Mouse (Mus musculus) layer of hippocampus, postnatal 10 days (tissue): Measurements from ENCODE around the gene Gm13757. TPM values are rescaled to one million over a fixed set of nuclear protein-coding genes. Genes with fewer than 3 reads are reported as not detected.
"Not testable (repeated sequence)": the region's sequence is repeated elsewhere in the genome, so short reads cannot be mapped to it uniquely, and the experiment has no call there.

ENCODE experiments used
- DNase-seq, 2 experiments: peaks; one replicate each; pipeline ENCODE4 v3.0.0; 2021; ENCODE audit warnings: low spot score in 2 of 2
- long read RNA-seq: library from polyadenylated mRNA; stranded (forward); transcript quantifications from one replicate; pipeline ENCODE4 v2.0.0, GENCODE M21; 2023
- total RNA-seq, 2 experiments: library from RNA; stranded (reverse); gene quantifications; 2 replicates each; pipeline ENCODE4 v1.2.3; 2021

Gene Gm13757
- total RNA-seq: not detected
- long read RNA-seq: 0 reads

DNA sequence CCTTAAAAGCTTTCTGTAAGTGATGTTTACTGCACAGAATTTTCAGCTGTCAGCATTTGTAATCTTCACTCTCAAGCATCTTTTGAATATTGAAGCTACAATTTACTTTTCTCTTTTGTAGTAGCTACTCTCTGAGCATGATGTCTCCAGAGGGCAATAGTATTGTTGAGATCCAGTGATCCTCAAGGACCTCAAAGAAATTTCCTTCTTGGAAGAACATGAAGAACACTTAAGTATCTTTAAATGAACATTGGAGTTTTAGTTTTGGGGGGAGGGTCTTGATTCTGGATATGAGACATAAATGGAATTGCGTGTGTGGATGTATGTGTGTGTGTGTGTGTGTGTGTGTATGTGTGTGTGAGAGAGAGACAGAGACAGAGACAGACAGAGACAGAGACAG is at the start of gene Gm13757:
Gene Gm13757, minus strand, starts transcription at position 101 of the 400 bp plus-strand sequence.
- DNase-seq: no peak

DNA sequence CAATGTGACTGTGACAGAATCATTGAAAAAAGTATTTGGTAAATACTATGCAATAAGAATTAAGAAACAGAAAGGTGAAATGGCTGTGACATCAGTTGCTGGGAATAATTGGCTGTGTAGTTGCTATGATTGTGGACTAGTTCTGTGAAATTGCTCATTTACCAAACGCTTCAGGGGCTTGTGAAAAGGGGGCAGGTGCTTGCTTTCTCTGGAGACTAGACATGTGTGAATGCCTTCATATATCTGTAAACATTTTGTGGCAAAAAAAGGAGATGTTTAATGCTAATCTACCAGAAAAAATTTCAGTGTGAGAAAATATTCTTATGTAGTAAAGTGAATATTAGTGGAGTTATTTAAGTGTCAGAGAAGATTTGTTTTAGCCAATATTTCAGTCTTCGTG is 44.1 kb upstream of the Gm13757 start, which contains the start of gene Olfr1185-ps1:
Gene Olfr1185-ps1, plus strand, starts transcription at position 301 of the 400 bp plus-strand sequence.
- no peak for DNase-seq

DNA sequence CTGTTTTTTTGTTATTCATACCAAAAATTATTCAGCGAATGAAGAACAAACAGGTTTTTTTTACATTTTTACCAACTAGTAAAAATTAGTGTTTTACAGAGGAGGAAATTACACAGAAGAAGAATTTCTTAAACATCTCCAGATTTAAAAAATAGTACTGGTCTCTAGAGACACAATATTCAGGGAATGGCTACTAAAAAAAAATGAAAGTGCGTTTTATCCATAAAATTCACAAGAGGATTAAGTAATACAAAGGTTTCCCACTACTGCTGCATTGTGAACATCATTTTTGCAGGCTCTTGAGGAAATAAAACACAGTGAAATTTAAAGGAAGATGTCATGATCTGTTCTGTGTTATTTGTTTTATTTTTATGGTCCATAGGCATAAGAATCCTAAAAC is 34.4 kb upstream of the Gm13757 start, which contains the start of gene Olfr1184:
Gene Olfr1184, plus strand, starts transcription at position 301 of the 400 bp plus-strand sequence.
- no peak for DNase-seq

DNA sequence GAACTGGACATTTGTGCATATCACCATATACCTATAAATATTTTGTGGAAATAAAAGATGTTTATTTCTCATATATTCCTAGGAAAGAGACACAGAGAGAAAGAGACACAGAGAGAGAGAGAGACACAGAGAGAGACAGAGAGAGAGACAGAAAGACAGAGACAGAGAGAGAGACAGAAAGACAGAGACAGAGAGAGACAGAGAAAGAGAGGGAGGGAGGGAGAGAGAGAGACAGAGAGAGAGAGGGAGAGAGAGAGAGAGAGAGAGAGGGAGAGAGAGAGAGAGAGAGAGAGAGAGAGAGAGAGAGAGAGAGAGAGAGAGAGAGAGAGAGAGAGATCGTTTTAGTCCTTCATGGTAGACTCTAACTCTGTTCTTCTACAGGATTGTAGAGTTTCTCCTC is 5.6 kb upstream of the Gm13757 start, which contains the start of gene Olfr1183:
Gene Olfr1183, plus strand, starts transcription at position 301 of the 400 bp plus-strand sequence.
- DNase-seq: not testable (repeated sequence)

DNA sequence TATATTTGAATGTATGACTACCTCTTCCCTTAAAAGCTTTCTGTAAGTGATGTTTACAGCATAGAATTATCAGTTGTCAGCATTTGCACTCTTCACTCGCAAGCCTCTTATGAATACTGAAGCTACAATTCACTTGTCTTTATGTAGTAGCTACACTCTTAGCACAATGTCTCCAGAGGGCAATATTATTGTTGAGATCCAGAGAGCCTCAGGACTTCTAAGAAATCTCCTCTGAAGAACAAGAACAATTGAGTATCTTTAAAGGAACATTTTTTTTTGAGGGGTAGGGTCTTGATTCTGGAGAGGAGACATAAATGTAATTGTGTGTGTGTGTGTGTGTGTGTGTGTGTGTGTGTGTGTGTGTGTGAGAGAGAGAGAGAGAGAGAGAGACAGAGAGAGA is 22.9 kb downstream of the Gm13757 start, which contains the start of gene Olfr1181:
Gene Olfr1181, minus strand, starts transcription at position 101 of the 400 bp plus-strand sequence.
- DNase-seq: no peak

DNA sequence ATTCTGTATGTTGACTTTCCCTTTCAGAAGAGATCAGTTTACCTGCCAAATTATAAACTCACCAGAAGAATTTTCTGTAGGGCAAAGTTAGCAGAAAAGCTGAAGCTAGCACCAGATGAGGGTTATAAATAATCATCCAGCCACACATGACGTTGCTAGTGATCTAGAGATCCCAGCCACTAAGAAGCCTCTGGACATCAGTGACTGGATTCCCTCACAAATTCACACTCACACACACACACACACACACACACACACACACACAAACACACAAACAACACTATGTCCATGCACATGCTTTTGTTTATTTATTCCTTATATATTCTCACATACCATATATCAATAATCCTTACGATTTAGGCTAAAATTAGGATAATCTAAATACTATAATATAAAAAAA is 29.9 kb downstream of the Gm13757 start, which contains the start of gene Olfr1180:
Gene Olfr1180, minus strand, starts transcription at position 101 of the 400 bp plus-strand sequence.
- DNase-seq: no peak

DNA sequence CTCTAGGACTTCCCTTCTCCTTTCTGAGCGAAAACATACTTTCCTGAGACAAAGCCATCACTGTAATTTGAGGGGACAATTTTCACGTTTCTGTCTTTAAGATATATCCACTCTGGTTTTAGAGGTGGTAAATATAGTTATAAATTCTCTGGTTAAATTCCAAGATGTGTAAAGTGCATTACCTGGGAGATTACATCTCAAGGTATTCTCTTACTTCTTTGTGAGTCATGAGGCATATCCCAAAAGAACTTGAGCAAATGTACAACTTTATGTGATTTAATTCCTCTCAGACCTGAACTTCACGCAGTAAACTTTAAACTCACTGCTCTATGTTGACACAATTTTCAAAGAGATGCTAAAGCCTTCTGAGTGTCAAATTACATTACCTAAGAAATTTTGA is 42.6 kb downstream of the Gm13757 start, which contains the start of gene Olfr1179:
Gene Olfr1179, minus strand, starts transcription at position 101 of the 400 bp plus-strand sequence.
- DNase-seq: no peak

Other genes with a start within 250 kb of the Gm13757 start
- gene Olfr1170, start 220.8 kb downstream of the Gm13757 start, total RNA-seq: not detected
- gene Olfr1173, start 169.3 kb downstream of the Gm13757 start, total RNA-seq: not detected
- gene Olfr1174-ps, start 134.0 kb downstream of the Gm13757 start, total RNA-seq: not detected
- not detected for gene Olfr1175-ps, start 121.9 kb downstream of the Gm13757 start, total RNA-seq
- not detected for gene Olfr1176, start 112.4 kb downstream of the Gm13757 start, total RNA-seq
- not detected for gene Olfr1177-ps, start 102.6 kb downstream of the Gm13757 start, total RNA-seq
- not detected for gene Olfr1178, start 62.1 kb downstream of the Gm13757 start, total RNA-seq
- not detected for gene Olfr1179, start 42.7 kb downstream of the Gm13757 start, total RNA-seq
- gene Olfr1180, start 30.0 kb downstream of the Gm13757 start, total RNA-seq: not detected
- gene Olfr1181, start 23.0 kb downstream of the Gm13757 start, total RNA-seq: not detected
- not detected for gene Olfr1183, start 5.7 kb upstream of the Gm13757 start, total RNA-seq
- gene Olfr1184, start 34.5 kb upstream of the Gm13757 start, total RNA-seq: not detected
- gene Olfr1185-ps1, start 44.2 kb upstream of the Gm13757 start, total RNA-seq: not detected
- not detected for gene Olfr1186, start 69.4 kb upstream of the Gm13757 start, total RNA-seq
- not detected for gene Olfr1188, start 107.8 kb upstream of the Gm13757 start, total RNA-seq
- not detected for gene Olfr1189, start 137.3 kb upstream of the Gm13757 start, total RNA-seq
- gene Olfr1191-ps1, start 191.4 kb upstream of the Gm13757 start, total RNA-seq: not detected
- not detected for gene Olfr1192-ps1, start 199.4 kb upstream of the Gm13757 start, total RNA-seq
- gene Olfr1193, start 226.5 kb upstream of the Gm13757 start, total RNA-seq: not detected
- not detected for gene Olfr1195, start 240.1 kb upstream of the Gm13757 start, total RNA-seq